Mouse (Mus musculus) embryonic fibroblast, embryonic 13.5 days (primary cell): Measurements from ENCODE around the gene Maml3.

Experiments used
- CTCF ChIP-seq: IDR thresholded peaks from 2 replicates; pipeline ENCODE4 v1.5.1; 2011; ENCODE audit warnings: mild to moderate bottlenecking, control low read depth, low read length, moderate library complexity, borderline replicate concordance; ENCODE audit not compliant: insufficient read depth
- POLR2A ChIP-seq: IDR thresholded peaks from 2 replicates; pipeline ENCODE4 v1.6.1; 2011; ENCODE audit warnings: low read depth, mild to moderate bottlenecking, control low read depth, low read length, moderate library complexity

- TF ChIP-seq POLR2A: no peak
- no peak for TF ChIP-seq CTCF
These were observed 325.9 kb downstream of the Maml3 start for GRCm38 (mm10) chr3:51778738-51779592.
